Mouse (Mus musculus) bone marrow macrophage, adult 2 months (primary cell): ENCODE results near the gene Myo1d.

ENCODE experiments used
- CTCF ChIP-seq: IDR thresholded peaks from 2 replicates; pipeline ENCODE4 v1.5.1; 2012; ENCODE audit warnings: low read depth, mild to moderate bottlenecking, low read length, moderate library complexity
- POLR2A ChIP-seq: IDR thresholded peaks from 2 replicates; pipeline ENCODE4 v1.6.1; 2012; ENCODE audit warnings: mild to moderate bottlenecking, low read depth, low read length, borderline replicate concordance

GRCm38 (mm10) chr11:80580494-80580893 lies 199.3 kb downstream of the Myo1d start:
- no peak for TF ChIP-seq CTCF
- no peak for TF ChIP-seq POLR2A
